Mouse (Mus musculus): Measurements from ENCODE around the gene Olfr1493-ps1.

Olfr1493-ps1 gene

GRCm38 (mm10) chr19:13722978-13723377 is at the start of gene Olfr1493-ps1:
Olfr1493-ps1 (plus strand) TSS chr19:13723278.
- no peak for DNase-seq (ENCODE audit: low read depth)

DNA sequence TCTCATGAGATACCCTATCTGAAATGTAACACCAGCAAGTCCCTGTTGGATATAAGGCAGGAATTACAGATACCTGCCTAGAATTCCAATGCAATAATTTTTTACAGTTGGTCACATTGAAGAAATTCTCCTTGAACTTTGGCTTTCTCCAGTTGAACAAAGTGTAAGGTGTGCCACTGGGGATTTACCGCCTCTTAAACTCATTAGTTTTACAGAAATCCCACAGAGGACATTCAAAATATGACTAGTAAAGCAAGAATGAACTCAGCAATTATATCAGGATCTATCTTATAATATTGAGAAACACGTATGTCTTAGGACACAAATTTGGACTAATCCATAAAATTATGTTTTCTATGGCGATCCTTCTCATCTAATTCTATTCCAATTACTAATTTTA is 26.1 kb upstream of the Olfr1493-ps1 start, which contains the start of gene Olfr1491:
Gene Olfr1491 (plus strand): TSS at position 301 of the 400 bp plus-strand sequence.
- no peak for DNase-seq (ENCODE audit: low read depth)

- DNase-seq (ENCODE audit: low read depth), result no peak
These were observed 16.4 kb downstream of the Olfr1493-ps1 start, which contains the start of gene Olfr1494 for GRCm38 (mm10) chr19:13739428-13739827. Olfr1494 (plus strand) TSS chr19:13739728.

DNA sequence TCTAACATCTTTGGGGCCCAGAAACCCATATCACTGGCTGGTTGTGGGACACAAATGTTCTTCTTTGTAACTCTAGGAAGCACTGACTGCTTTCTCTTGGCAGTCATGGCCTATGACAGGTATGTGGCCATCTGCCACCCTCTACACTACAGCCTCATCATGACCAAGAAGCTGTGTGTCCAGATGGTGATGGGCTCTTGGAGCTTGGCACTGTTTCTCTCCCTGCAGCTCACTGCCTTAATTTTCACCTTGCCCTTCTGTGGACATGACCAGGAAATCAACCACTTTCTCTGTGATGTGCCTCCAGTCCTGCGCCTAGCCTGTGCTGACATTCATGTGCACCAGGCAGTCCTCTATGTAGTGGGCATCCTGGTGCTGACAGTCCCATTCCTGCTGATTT is 26.3 kb downstream of the Olfr1493-ps1 start:
- DNase-seq (ENCODE audit: low read depth), result no peak

- DNase-seq (ENCODE audit: low read depth), result no peak
These were observed 41.2 kb downstream of the Olfr1493-ps1 start, which contains the start of gene Olfr1495 for GRCm38 (mm10) chr19:13764306-13764705. Olfr1495 (plus strand) TSS chr19:13764606.

GRCm38 (mm10) chr19:13768565-13769276 is 45.6 kb downstream of the Olfr1493-ps1 start:
- DNase-seq (ENCODE audit: low read depth), result no peak

DNA sequence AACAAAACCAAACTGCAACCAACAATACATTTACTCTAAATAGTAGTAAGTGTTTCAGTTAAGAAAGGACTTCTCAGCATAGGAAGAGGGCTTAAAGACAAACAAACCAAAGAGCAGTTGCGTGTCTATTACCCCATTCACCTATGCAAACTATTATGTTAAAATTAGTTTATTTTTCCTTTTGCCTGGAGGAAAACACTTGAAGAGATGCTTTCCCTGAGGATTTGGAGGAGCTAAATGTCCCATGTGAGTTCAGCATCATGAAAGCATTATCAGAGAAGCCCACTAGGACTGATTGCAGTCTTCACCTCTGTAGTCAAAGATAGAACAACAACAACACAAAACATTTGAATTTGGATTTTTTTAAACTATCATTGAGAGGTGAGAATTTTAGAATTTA is 54.5 kb downstream of the Olfr1493-ps1 start, which contains the start of gene Olfr1496:
Gene Olfr1496 (plus strand): TSS at position 301 of the 400 bp plus-strand sequence.
- no peak for DNase-seq (ENCODE audit: low read depth)

Measured in c-Kit-positive CD71-negative TER-119-negative erythroid progenitor cells, embryonic 14.5 days (primary cell).